Mouse (Mus musculus) hindbrain, embryonic 11.5 days (tissue): ENCODE results near the gene Olfr307. TPM values are rescaled to one million over a fixed set of nuclear protein-coding genes. Genes with fewer than 3 reads are reported as not detected.

Experiments
- ATAC-seq: fragments of 200-750 bp; cut with Nextera tagmentation; 2 replicates; pipeline ENCODE4 v1.8.0; 2017; ENCODE audit warnings: mild to moderate bottlenecking, moderate TSS enrichment, moderate library complexity; ENCODE audit not compliant: low FRiP score
- DNase-seq: peaks from one replicate; pipeline ENCODE4 v3.0.0-alpha.2; 2015; ENCODE audit warnings: low spot score
- H3K27ac ChIP-seq: fragments of 300-500 bp; sonication (generic); 2 replicates; pipeline ENCODE4 v1.5.1; 2014; ENCODE audit warnings: mild to moderate bottlenecking, low read depth, low read length
- H3K27me3 ChIP-seq: fragments of 300-500 bp; sonication (generic); 2 replicates; pipeline ENCODE4 v1.6.1; 2014; ENCODE audit warnings: mild to moderate bottlenecking, low read length, moderate library complexity, mixed read lengths; ENCODE audit not compliant: control insufficient read depth, insufficient read depth
- H3K36me3 ChIP-seq: fragments of 300-500 bp; sonication (generic); 2 replicates; pipeline ENCODE4 v1.6.1; 2014; ENCODE audit warnings: mild to moderate bottlenecking, low read length, moderate library complexity, mixed read lengths; ENCODE audit not compliant: control insufficient read depth, insufficient read depth
- H3K4me1 ChIP-seq: fragments of 300-500 bp; sonication (generic); replicated peaks from 2 replicates; pipeline ENCODE4 v1.6.1; 2014; ENCODE audit warnings: low read length, mixed read lengths; ENCODE audit not compliant: control insufficient read depth, insufficient read depth
- H3K4me2 ChIP-seq: fragments of 300-500 bp; sonication (generic); replicated peaks from 2 replicates; pipeline ENCODE4 v1.6.1; 2014; ENCODE audit warnings: mild to moderate bottlenecking, low read depth, low read length
- H3K4me3 ChIP-seq: fragments of 300-500 bp; sonication (generic); 2 replicates; pipeline ENCODE4 v1.5.1; 2014; ENCODE audit warnings: low read depth, low read length
- H3K9ac ChIP-seq: fragments of 300-500 bp; sonication (generic); 2 replicates; pipeline ENCODE4 v1.6.1; 2014; ENCODE audit warnings: low read depth, low read length
- H3K9me3 ChIP-seq: fragments of 300-500 bp; sonication (generic); 2 replicates; pipeline ENCODE4 v1.6.1; 2016; ENCODE audit warnings: low read length; ENCODE audit not compliant: control insufficient read depth
- WGBS: fragments of 180-500 bp; shearing (Covaris S2); extraction: QIAGEN DNeasy Blood & Tissue Kit; methylation state at CpG from one replicate; pipeline ENCODE4 v1.1.7; 2014; 5-methylcytosine and 5-hydroxymethylcytosine counted together
- polyA plus RNA-seq: library from polyadenylated mRNA; unstranded; fragments of >200 nt; fragmentation: Nextera tagmentation; extraction: Ambion mirVana; gene quantifications from 2 replicates; pipeline ENCODE4 v1.2.1, GENCODE M21; 2014

Olfr307 gene
- polyA plus RNA-seq, 1 experiment from 2014 or later, result not detected

- no peak within 1 kb of the TSS for H3K27ac ChIP-seq
- ATAC-seq (no peak), DNase-seq (no peak)
- no peaks in the 10 kb centered on the region for H3K27me3 ChIP-seq
- H3K4me3 ChIP-seq, result no peak within 1 kb of the TSS
- no peak within 1 kb of the TSS for H3K9ac ChIP-seq
- no peak within 1 kb of the TSS for H3K4me2 ChIP-seq
- WGBS, result 77% methylated on average over 2 of the region's 2 CpGs
- no peaks in the 10 kb centered on the region for H3K4me1 ChIP-seq
- H3K9me3 ChIP-seq, result no peaks in the 10 kb centered on the region
- no peaks in the 10 kb centered on the region for H3K36me3 ChIP-seq
These were observed 23.8 kb downstream of the Olfr307 start, which contains the start of gene Olfr309 for GRCm38 (mm10) chr7:86313608-86314007. Gene Olfr309 (minus strand): TSS chr7:86313708.

Other genes starting within 250 kb of the Olfr307 start
- gene Vmn2r75, start 165.8 kb downstream of the Olfr307 start, polyA plus RNA-seq, result not detected in 2 replicates
- gene Vmn2r76, start 91.3 kb downstream of the Olfr307 start, polyA plus RNA-seq, result not detected in 2 replicates
- not detected in 2 replicates for gene Olfr310, start 60.4 kb downstream of the Olfr307 start, polyA plus RNA-seq
- not detected in 2 replicates for gene Olfr309, start 23.9 kb downstream of the Olfr307 start, polyA plus RNA-seq
- not detected in 2 replicates for gene Olfr308, start 12.0 kb downstream of the Olfr307 start, polyA plus RNA-seq
- not detected in 2 replicates for gene Olfr305, start 29.3 kb upstream of the Olfr307 start, polyA plus RNA-seq
- gene Olfr304, start 49.1 kb upstream of the Olfr307 start, polyA plus RNA-seq, result not detected in 2 replicates
- gene Olfr303, start 60.2 kb upstream of the Olfr307 start, polyA plus RNA-seq, result not detected in 2 replicates
- gene Olfr301, start 66.3 kb upstream of the Olfr307 start, polyA plus RNA-seq, result not detected in 2 replicates
- not detected in 2 replicates for gene Olfr299, start 122.3 kb upstream of the Olfr307 start, polyA plus RNA-seq
- not detected in 2 replicates for gene Olfr298, start 154.9 kb upstream of the Olfr307 start, polyA plus RNA-seq
- not detected in 2 replicates for gene Olfr297, start 182.4 kb upstream of the Olfr307 start, polyA plus RNA-seq
- gene Olfr295, start 246.3 kb upstream of the Olfr307 start, polyA plus RNA-seq, result not detected in 2 replicates